Mouse (Mus musculus): ENCODE measurements around the gene Zhx3. TPM values are rescaled to one million over a fixed set of nuclear protein-coding genes. Genes with fewer than 3 reads are reported as not detected.

The Zhx3 gene
- polyA plus RNA-seq (2012; rRNA removed): 26.2 and 27.7 TPM in 2 replicates

DNA sequence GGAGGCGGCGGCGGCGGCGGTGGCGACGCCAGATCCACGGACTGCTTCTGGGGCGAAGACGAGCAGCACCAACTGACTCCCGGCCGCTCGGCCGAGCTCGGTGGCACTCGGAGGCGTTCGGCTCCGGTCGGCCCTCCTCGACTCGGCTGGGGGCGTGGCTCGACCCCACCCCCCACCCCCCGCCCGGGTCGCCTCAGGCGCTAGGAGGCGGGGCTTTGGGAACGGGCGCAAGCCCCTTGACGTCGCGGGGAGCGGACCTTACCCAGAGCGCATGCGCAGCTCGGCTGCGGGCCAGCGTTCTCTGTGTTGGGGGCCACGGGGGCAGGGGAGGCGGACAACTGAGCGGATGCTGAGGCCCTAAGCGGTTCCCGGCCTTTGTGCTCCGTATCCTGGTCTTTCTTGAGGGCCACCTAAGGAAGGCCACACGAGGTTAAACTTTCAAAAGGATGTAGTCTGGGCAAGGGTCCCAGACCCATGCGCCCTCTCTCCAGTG lies at the start of gene Zhx3:
Gene Zhx3, minus strand, starts transcription at position 109 of the 493 bp plus-strand sequence.
- WGBS: under 1% methylated on average over 45 of the region's 48 CpGs
- no peaks in the 10 kb centered on the region for H3K27me3 ChIP-seq (ENCODE audit: control insufficient read depth, insufficient read depth, low read length)
- H3K27ac ChIP-seq (ENCODE audit: insufficient read depth, low read length): peak within 1 kb of the TSS; percentile 97
- peak within 1 kb of the TSS; percentile 99 for H3K4me3 ChIP-seq (replicated peaks; ENCODE audit: insufficient read depth, low read depth, low read length)
- DNase-seq: peak; percentile 93 to 95
- TF ChIP-seq CTCF (IDR thresholded peaks at IDR 0.05; ENCODE audit: borderline replicate concordance, insufficient read depth, low read depth, low read length) (no peak), POLR2A (IDR thresholded peaks at IDR 0.05; ENCODE audit: borderline replicate concordance, insufficient read depth, low read length) (peak; percentile 84; the same call in 1 of the 2 replicates)
- H3K4me1 ChIP-seq (ENCODE audit: control insufficient read depth, insufficient read depth, low read length): peaks cover 6% of the 10 kb centered on the region; the same call in 1 of the 2 replicates

DNA sequence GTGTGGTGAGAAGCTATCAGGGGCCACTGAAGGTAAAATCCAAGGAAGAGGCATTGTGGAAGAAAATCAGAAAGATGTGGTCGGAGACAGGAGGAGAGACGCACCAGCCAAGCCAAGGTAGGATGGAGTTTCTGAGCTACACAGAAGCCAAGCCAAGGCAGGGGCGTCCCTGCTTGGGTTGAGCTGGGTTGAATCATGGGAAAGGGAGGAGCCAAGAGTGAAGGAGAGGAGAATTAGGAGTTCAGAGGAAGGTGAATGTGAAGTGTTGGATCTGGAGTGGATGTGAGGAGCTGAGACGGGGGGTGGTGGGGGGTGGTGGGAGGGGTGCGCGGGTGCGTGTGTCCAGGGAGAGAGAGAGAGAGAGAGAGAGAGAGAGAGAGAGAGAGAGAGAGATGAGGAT lies 48.5 kb upstream of the Zhx3 start:
- Histone ChIP-seq H3K4me1 (ENCODE audit: control insufficient read depth, insufficient read depth, low read length) (peaks cover 24% of the 10 kb centered on the region), H3K27me3 (ENCODE audit: control insufficient read depth, insufficient read depth, low read length) (no peaks in the 10 kb centered on the region), H3K27ac (ENCODE audit: insufficient read depth, low read length) (no peak overlapping the region), H3K4me3 (replicated peaks; ENCODE audit: insufficient read depth, low read depth, low read length) (no peak overlapping the region)
- 67% methylated on average over 5 of the region's 7 CpGs for WGBS
- no peak for TF ChIP-seq POLR2A (IDR thresholded peaks at IDR 0.05; ENCODE audit: borderline replicate concordance, insufficient read depth, low read length)
- DNase-seq: no peak

DNA sequence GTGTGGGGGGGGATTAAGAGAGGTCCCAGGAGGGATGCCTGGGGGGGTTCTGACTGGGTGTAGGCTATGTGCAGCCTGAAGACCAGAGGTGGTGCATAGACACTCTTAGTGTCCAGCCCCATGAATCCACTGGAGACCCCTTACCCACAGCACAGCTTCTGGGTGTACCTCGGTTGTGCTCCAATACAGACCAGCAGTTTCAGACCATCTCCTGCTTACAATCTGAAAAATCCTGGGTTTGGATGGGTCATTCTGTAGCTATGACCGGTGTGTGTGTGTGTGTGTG lies 46.1 kb upstream of the Zhx3 start:
- WGBS: 90% methylated on average over 2 of the region's 2 CpGs
- H3K4me3 ChIP-seq (replicated peaks; ENCODE audit: insufficient read depth, low read depth, low read length): no peak overlapping the region
- no peak overlapping the region for H3K27ac ChIP-seq (ENCODE audit: insufficient read depth, low read length)
- H3K4me1 ChIP-seq (ENCODE audit: control insufficient read depth, insufficient read depth, low read length): peaks cover 37% of the 10 kb centered on the region
- no peaks in the 10 kb centered on the region for H3K27me3 ChIP-seq (ENCODE audit: control insufficient read depth, insufficient read depth, low read length)
- no peak for DNase-seq
- TF ChIP-seq POLR2A (IDR thresholded peaks at IDR 0.05; ENCODE audit: borderline replicate concordance, insufficient read depth, low read length) (no peak), CTCF (IDR thresholded peaks at IDR 0.05; ENCODE audit: borderline replicate concordance, insufficient read depth, low read depth, low read length) (no peak)

DNA sequence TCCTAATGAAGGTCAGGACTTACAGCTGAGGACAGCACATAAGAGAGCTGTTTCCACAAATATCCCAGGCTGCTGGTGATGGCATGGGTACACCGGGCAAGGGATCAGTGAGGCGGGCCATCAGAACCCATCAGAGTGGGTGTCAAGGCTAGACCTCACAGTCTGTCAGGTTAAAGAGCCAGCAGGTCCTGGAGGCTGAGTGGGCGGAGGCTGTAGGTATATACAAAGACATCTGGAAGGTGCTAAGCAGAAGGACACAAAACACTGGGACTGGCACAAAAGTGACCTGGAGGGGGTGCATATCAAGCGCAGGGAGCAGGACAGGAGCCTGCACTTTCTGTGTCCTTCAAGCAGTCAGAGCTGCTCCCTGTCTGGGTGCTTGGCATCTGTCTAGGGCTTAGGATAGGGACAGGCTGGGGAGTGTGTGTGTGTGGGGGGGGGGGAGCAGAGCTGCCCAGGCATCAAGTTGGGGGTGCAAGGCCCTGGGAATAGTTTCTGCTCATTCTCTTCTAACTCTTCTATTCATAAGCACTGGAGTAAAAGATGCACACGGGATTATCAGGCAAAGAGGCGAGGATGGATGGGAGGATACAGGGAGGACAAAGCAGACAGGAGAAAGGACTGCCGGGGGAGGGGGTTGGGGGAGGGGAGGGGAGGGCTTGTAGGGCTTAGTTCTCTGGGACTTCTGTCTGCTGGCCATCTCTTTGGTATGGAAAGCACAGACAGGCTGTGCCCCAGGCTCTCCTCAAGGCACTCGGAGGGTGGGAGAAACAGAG lies 45.5 kb upstream of the Zhx3 start:
- WGBS: 83% methylated on average over 8 of the region's 8 CpGs
- H3K27ac ChIP-seq (ENCODE audit: insufficient read depth, low read length): no peak overlapping the region
- H3K4me3 ChIP-seq (replicated peaks; ENCODE audit: insufficient read depth, low read depth, low read length): no peak overlapping the region
- no peak for DNase-seq
- no peak for TF ChIP-seq POLR2A (IDR thresholded peaks at IDR 0.05; ENCODE audit: borderline replicate concordance, insufficient read depth, low read length)
- no peak for TF ChIP-seq CTCF (IDR thresholded peaks at IDR 0.05; ENCODE audit: borderline replicate concordance, insufficient read depth, low read depth, low read length)
- H3K27me3 ChIP-seq (ENCODE audit: control insufficient read depth, insufficient read depth, low read length): no peaks in the 10 kb centered on the region
- peaks cover 37% of the 10 kb centered on the region for H3K4me1 ChIP-seq (ENCODE audit: control insufficient read depth, insufficient read depth, low read length)

DNA sequence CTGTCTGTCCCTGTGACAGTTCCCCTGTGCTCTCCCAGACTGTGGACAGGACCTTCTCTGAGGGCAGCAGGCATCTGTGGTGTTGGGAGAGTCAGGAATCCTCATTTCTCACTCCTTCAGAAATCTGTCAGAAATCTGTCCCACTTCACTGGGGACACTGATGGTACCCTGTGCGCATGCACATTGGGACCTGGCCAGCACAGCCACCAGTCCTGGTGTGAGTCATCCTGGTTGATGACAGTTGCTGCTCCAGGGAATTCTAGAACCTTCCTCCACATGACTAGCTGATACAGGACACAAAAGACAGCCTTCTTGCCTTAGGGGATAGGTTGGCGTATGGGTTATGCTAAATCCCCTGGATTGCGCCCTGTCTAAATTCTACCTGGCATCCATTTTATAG lies 44.5 kb upstream of the Zhx3 start:
- TF ChIP-seq CTCF (IDR thresholded peaks at IDR 0.05; ENCODE audit: borderline replicate concordance, insufficient read depth, low read depth, low read length) (no peak), POLR2A (IDR thresholded peaks at IDR 0.05; ENCODE audit: borderline replicate concordance, insufficient read depth, low read length) (no peak)
- Histone ChIP-seq H3K4me1 (ENCODE audit: control insufficient read depth, insufficient read depth, low read length) (peaks cover 37% of the 10 kb centered on the region), H3K4me3 (replicated peaks; ENCODE audit: insufficient read depth, low read depth, low read length) (no peak overlapping the region), H3K27me3 (ENCODE audit: control insufficient read depth, insufficient read depth, low read length) (no peaks in the 10 kb centered on the region), H3K27ac (ENCODE audit: insufficient read depth, low read length) (peak overlapping the region; percentile 96)
- 67% methylated on average over 3 of the region's 3 CpGs for WGBS
- peak; percentile 39 to 64 for DNase-seq

DNA sequence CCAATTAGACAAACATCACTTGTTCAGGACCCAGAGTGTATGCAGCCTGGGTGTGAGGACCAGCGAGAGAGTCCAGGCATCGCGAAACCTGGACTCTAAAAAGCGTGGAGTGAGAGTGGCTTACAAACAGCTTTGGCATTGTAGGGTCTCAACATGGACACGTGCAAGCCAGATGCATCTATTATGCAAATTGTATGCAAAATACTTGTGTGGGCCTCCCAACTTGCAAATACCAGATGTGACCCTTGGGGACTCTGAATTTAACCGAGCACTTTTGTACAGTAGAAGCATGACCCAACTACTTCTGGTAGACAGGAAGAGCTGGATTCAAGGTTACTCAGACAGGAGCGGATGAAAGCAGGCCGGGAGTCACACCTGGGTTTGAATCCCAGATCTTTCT lies 43.9 kb upstream of the Zhx3 start:
- Histone ChIP-seq H3K27ac (ENCODE audit: insufficient read depth, low read length) (peak overlapping the region; percentile 96), H3K4me3 (replicated peaks; ENCODE audit: insufficient read depth, low read depth, low read length) (no peak overlapping the region), H3K27me3 (ENCODE audit: control insufficient read depth, insufficient read depth, low read length) (no peaks in the 10 kb centered on the region), H3K4me1 (ENCODE audit: control insufficient read depth, insufficient read depth, low read length) (peaks cover 37% of the 10 kb centered on the region)
- 68% methylated on average over 8 of the region's 8 CpGs for WGBS
- no peak for TF ChIP-seq POLR2A (IDR thresholded peaks at IDR 0.05; ENCODE audit: borderline replicate concordance, insufficient read depth, low read length)
- no peak for DNase-seq

DNA sequence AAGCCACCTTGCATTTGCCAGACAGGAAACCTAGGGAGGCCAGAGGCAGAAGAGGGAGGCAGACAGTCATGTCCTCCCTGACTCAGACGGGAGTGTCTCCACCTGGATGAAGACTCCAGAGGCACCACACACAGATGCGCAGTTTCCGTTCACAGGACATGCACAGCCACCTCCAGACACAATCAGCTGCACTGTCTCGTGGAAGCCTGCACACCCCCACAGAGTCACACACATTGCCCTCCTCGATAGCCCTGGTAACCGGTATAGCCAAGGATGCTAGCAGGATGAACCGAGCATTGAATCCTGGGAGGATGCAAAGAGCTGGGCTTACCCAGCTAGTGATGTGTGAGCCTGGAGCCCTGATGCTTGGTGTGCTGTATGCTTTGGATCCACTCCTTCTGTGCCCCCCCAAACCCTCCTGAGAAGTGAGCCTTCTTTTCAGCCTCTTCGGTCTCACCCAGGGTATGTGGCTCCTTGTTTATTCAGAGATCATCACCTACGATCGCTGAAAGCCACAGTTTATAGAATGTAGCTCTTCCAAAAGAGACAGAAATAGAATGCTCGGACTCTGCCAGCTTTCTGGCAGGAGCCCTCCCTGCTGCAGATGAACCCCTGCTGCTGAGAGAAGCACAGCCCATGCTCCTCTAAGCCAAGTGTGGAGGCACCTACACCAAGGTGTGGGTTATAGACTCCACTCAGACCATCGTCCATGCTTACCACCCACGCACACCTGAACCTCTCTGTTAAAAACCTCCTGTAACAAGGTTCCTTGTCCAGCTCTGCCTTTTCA lies 43.2 kb upstream of the Zhx3 start:
- TF ChIP-seq CTCF (IDR thresholded peaks at IDR 0.05; ENCODE audit: borderline replicate concordance, insufficient read depth, low read depth, low read length) (no peak), POLR2A (IDR thresholded peaks at IDR 0.05; ENCODE audit: borderline replicate concordance, insufficient read depth, low read length) (no peak)
- peak; percentile 61 to 80 for DNase-seq
- peaks cover 42% of the 10 kb centered on the region for H3K4me1 ChIP-seq (ENCODE audit: control insufficient read depth, insufficient read depth, low read length)
- H3K27ac ChIP-seq (ENCODE audit: insufficient read depth, low read length): peak overlapping the region; percentile 96
- H3K27me3 ChIP-seq (ENCODE audit: control insufficient read depth, insufficient read depth, low read length): no peaks in the 10 kb centered on the region
- 17% methylated on average over 13 of the region's 13 CpGs for WGBS
- no peak overlapping the region for H3K4me3 ChIP-seq (replicated peaks; ENCODE audit: insufficient read depth, low read depth, low read length)

DNA sequence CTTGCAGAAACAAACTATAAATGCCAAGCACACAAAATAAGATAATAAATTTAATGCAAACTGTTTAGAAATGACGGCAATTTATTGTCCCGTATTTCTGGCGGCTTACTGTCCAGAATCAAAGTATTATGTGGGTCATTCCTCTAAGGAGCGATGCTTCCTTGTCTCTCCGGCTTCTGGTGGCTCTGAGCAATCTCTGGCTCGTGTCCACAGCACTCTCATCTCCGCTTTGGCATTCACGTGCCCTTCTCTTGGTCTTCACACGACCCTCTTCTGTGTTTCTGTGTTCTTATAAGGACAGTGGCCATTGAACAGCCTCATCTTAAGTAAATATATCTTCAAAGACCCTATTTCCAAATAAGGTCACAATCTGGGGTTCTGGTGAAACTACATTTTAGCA lies 41.9 kb upstream of the Zhx3 start:
- TF ChIP-seq CTCF (IDR thresholded peaks at IDR 0.05; ENCODE audit: borderline replicate concordance, insufficient read depth, low read depth, low read length): no peak
- no peak for TF ChIP-seq POLR2A (IDR thresholded peaks at IDR 0.05; ENCODE audit: borderline replicate concordance, insufficient read depth, low read length)
- 28% methylated on average over 9 of the region's 9 CpGs for WGBS

More for the DNA sequence above, 41.9 kb upstream of the Zhx3 start:
- peaks cover 39% of the 10 kb centered on the region for H3K4me1 ChIP-seq (ENCODE audit: control insufficient read depth, insufficient read depth, low read length)
- peak overlapping the region; percentile 96 for H3K27ac ChIP-seq (ENCODE audit: insufficient read depth, low read length)
- DNase-seq: peak in 1 of 2 experiments; percentile 32
- no peak overlapping the region for H3K4me3 ChIP-seq (replicated peaks; ENCODE audit: insufficient read depth, low read depth, low read length)
- H3K27me3 ChIP-seq (ENCODE audit: control insufficient read depth, insufficient read depth, low read length): no peaks in the 10 kb centered on the region
